Comparison of ENCODE assay signal across 18 mouse cellular contexts in the genomic region with DNA sequence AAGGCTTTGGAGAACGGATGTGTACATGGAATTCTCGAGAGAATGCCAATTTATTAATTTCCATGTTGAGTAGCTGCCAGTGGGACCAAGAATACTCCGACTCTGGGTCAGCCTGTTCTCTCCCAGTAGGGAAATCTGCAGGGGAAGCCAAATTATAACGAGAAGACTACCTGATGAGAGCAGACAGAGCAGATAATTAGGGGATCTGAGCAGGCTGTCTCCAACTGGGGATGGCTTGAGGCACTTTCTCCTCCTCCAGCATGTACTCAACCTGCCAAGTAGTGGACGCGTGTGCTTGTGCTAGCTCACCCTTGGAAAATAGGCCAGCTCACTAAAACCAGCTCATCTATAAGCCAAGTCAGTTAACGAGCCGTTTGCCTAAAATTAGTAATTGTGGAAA.
DNase-seq lines count a peak whose midpoint lies in the region; ATAC-seq and TF ChIP-seq lines count a peak whose summit lies in the region.
"Had no signal": no experiment of that assay in that cellular context is flagged by ENCODE, and none has a peak within 500 bp of the region (broad histone marks: within the 10 kb centered on the region; RNA-seq: fewer than 3 reads in every experiment).

No protein-coding gene starts in this region.

- no peaks in the 10 kb centered on the region for H3K27me3 ChIP-seq in cerebellum, adult 2 months (ENCODE audit: control insufficient read depth, insufficient read depth, low read length)
- H3K27me3 ChIP-seq: forebrain, embryonic 13.5 days; heart, embryonic 12.5 days; neural tube, embryonic 13.5 days had no signal

- WGBS in cerebellum, adult 2 months, result 10% methylated on average over 8 of the region's 8 CpGs

- no peak for ATAC-seq in CD4-positive, CD25-positive, alpha-beta regulatory T cell, adult 4 months
- ATAC-seq: forebrain, embryonic 13.5 days had no signal

- no peak overlapping the region for H3K4me3 ChIP-seq in cerebellum, adult 2 months (replicated peaks; ENCODE audit: insufficient read depth, low read depth, low read length)
- H3K4me3 ChIP-seq: erythroblast, embryonic 14.5 days; forebrain, embryonic 13.5 days; heart, embryonic 12.5 days; neural tube, embryonic 13.5 days had no signal

- intact Hi-C loops in left cerebral cortex, postnatal 4 days (cut with DNase I), result no loop called here
- intact Hi-C loops in heart, postnatal 10 days (cut with DNase I), result no loop called here

- peak; percentile 20 for DNase-seq in left cerebral cortex, postnatal 4 days
- no peak for DNase-seq in left cerebral cortex, adult 11 months (ENCODE audit: low spot score)
- peak; percentile 88 for DNase-seq in brain, adult 2 months (ENCODE audit: low read depth, low spot score)
- peak; percentile 51 to 81 for DNase-seq in cerebellum, adult 2 months
- DNase-seq in cerebellum, postnatal 36 days, result peak; percentile 30 to 51
- DNase-seq in heart, postnatal 10 days, result no peak
- DNase-seq: kidney, postnatal 36 days; layer of hippocampus, adult 9-11 months; lung, adult 18-20 months; right cerebral cortex, postnatal 14 days; spleen, adult 18-20 months; thymus, adult 18-20 months had no signal

- no peak for TF ChIP-seq CTCF in cerebellum, adult 2 months (IDR thresholded peaks at IDR 0.05; ENCODE audit: borderline replicate concordance, insufficient read depth, low read depth, low read length)

- TF ChIP-seq POLR2A in cerebellum, adult 2 months (IDR thresholded peaks at IDR 0.05; ENCODE audit: borderline replicate concordance, insufficient read depth, low read length), result no peak

- H3K4me1 ChIP-seq in cerebellum, adult 2 months (ENCODE audit: control insufficient read depth, insufficient read depth, low read length), result peaks cover 3% of the 10 kb centered on the region; the same call in 1 of the 2 replicates
- H3K4me1 ChIP-seq: neural tube, embryonic 13.5 days had no signal

- H3K27ac ChIP-seq in cerebellum, adult 2 months (ENCODE audit: insufficient read depth, low read length), result no peak overlapping the region; the same call in 1 of the 2 replicates
- H3K27ac ChIP-seq: forebrain, embryonic 13.5 days; hindbrain, embryonic 14.5 days; neural tube, embryonic 13.5 days had no signal

Comparison
In these comparisons a context has a peak if more than half of its experiments do, and no peak if none do; other contexts are left out.
1. DNase-seq: peak in left cerebral cortex, postnatal 4 days (single experiment), brain, adult 2 months (single experiment), cerebellum, adult 2 months (2 of 2) and cerebellum, postnatal 36 days (2 of 2); none in left cerebral cortex, adult 11 months (single experiment) and heart, postnatal 10 days (0 of 2).